Mouse (Mus musculus): Measurements from ENCODE around the gene Ccdc170. TPM values are rescaled to one million over a fixed set of nuclear protein-coding genes. Genes with fewer than 3 reads are reported as not detected.
A peak's percentile ranks its signal among the peaks of the same experiment; 100 is the strongest.

Gene Ccdc170
- polyA plus RNA-seq, 1 experiment from 2014 or later = 0.43 TPM

GRCm38 (mm10) chr10:4611386-4612155, 129.3 kb downstream of the Ccdc170 start, which contains the start of gene Esr1:
TSS of gene Esr1 (plus strand) at chr10:4611593.
- Histone ChIP-seq H3K9me3 (ENCODE audit: control insufficient read depth, low read length) (no peaks in the 10 kb centered on the region), H3K4me3 (ENCODE audit: low read depth, low read length) (peak within 1 kb of the TSS; percentile 19; the same call in 1 of the 2 replicates), H3K9ac (ENCODE audit: low read depth, low read length) (0 out of 2 replicates have a peak within 1 kb of the TSS, but pooled peaks have one; percentile 8), H3K27me3 (replicated peaks; ENCODE audit: control insufficient read depth, insufficient read depth, low read length) (no peaks in the 10 kb centered on the region), H3K4me2 (ENCODE audit: low read depth, low read length) (peak within 1 kb of the TSS; percentile 47), H3K36me3 (ENCODE audit: control insufficient read depth, insufficient read depth, low read length) (no peaks in the 10 kb centered on the region), H3K27ac (replicated peaks; ENCODE audit: low read depth, low read length) (no peak within 1 kb of the TSS), H3K4me1 (ENCODE audit: control insufficient read depth, insufficient read depth, low read length) (peaks cover 11% of the 10 kb centered on the region; the same call in 1 of the 2 replicates)
- peak; percentile 43 for DNase-seq (ENCODE audit: low spot score)
- WGBS = 33% methylated on average over 13 of the region's 13 CpGs
- no peak for ATAC-seq (ENCODE audit: low read depth)

Other genes with a start within 250 kb of the Ccdc170 start
- 67.9 and 72.8 TPM in 2 replicates for gene Akap12, start 216.1 kb upstream of the Ccdc170 start, polyA plus RNA-seq (2014; fragmentation: Nextera tagmentation; extraction: Ambion mirVana)
- gene Zbtb2, start 94.4 kb upstream of the Ccdc170 start, polyA plus RNA-seq (2014; fragmentation: Nextera tagmentation; extraction: Ambion mirVana) = 13.7 and 14.4 TPM in 2 replicates
- gene Rmnd1, start 50.1 kb upstream of the Ccdc170 start, polyA plus RNA-seq (2014; fragmentation: Nextera tagmentation; extraction: Ambion mirVana) = 46.8 and 53.2 TPM in 2 replicates
- 15.6 and 16.2 TPM in 2 replicates for gene Armt1, start 50.0 kb upstream of the Ccdc170 start, polyA plus RNA-seq (2014; fragmentation: Nextera tagmentation; extraction: Ambion mirVana)
- gene Esr1, start 129.1 kb downstream of the Ccdc170 start, polyA plus RNA-seq (2014; fragmentation: Nextera tagmentation; extraction: Ambion mirVana) = 0.51 and 0.82 TPM in 2 replicates

Measured in embryonic facial prominence, embryonic 14.5 days (tissue).